Mouse (Mus musculus) neural tube, embryonic 15.5 days (tissue): ENCODE data around the gene Gga1. TPM values are rescaled to one million over a fixed set of nuclear protein-coding genes. Genes with fewer than 3 reads are reported as not detected.

ENCODE experiments used
- ATAC-seq: fragments of 200-750 bp; cut with Nextera tagmentation; 2 replicates; pipeline ENCODE4 v1.8.0; 2017; ENCODE audit warnings: mild to moderate bottlenecking, moderate TSS enrichment, moderate library complexity; ENCODE audit not compliant: low FRiP score
- H3K27ac ChIP-seq: fragments of 300-500 bp; sonication (generic); replicated peaks from 2 replicates; pipeline ENCODE4 v1.5.1; 2015; ENCODE audit warnings: mild to moderate bottlenecking, inconsistent platforms
- H3K27me3 ChIP-seq: fragments of 300-500 bp; sonication (generic); replicated peaks from 2 replicates; pipeline ENCODE4 v1.6.1; 2015; ENCODE audit warnings: inconsistent platforms
- H3K36me3 ChIP-seq: fragments of 300-500 bp; sonication (generic); 2 replicates; pipeline ENCODE4 v1.6.1; 2015; ENCODE audit warnings: inconsistent platforms
- H3K4me1 ChIP-seq: fragments of 300-500 bp; sonication (generic); 2 replicates; pipeline ENCODE4 v1.6.1; 2015; ENCODE audit warnings: inconsistent platforms
- H3K4me2 ChIP-seq: fragments of 300-500 bp; sonication (generic); 2 replicates; pipeline ENCODE4 v1.6.1; 2015; ENCODE audit warnings: inconsistent platforms, mild to moderate bottlenecking, moderate library complexity
- H3K4me3 ChIP-seq: fragments of 300-500 bp; sonication (generic); replicated peaks from 2 replicates; pipeline ENCODE4 v1.5.1; 2015; ENCODE audit warnings: mild to moderate bottlenecking, inconsistent platforms
- H3K9ac ChIP-seq: fragments of 300-500 bp; sonication (generic); replicated peaks from 2 replicates; pipeline ENCODE4 v1.6.1; 2015; ENCODE audit warnings: mild to moderate bottlenecking, inconsistent platforms
- H3K9me3 ChIP-seq: fragments of 300-500 bp; sonication (generic); replicated peaks from 2 replicates; pipeline ENCODE4 v1.6.1; 2016; ENCODE audit warnings: inconsistent platforms
- WGBS: fragments of 180-500 bp; shearing (Covaris S2); methylation state at CpG from one replicate; pipeline ENCODE4 v1.1.7; 2015; ENCODE audit warnings: mixed read lengths; 5-methylcytosine and 5-hydroxymethylcytosine counted together
- polyA plus RNA-seq: library from polyadenylated mRNA; unstranded; fragments of >200 nt; fragmentation: Nextera tagmentation; extraction: Ambion mirVana; gene quantifications from 2 replicates; pipeline ENCODE4 v1.2.1, GENCODE M21; 2015

Gga1 gene
- polyA plus RNA-seq, 1 experiment from 2014 or later = 42.6 TPM

DNA sequence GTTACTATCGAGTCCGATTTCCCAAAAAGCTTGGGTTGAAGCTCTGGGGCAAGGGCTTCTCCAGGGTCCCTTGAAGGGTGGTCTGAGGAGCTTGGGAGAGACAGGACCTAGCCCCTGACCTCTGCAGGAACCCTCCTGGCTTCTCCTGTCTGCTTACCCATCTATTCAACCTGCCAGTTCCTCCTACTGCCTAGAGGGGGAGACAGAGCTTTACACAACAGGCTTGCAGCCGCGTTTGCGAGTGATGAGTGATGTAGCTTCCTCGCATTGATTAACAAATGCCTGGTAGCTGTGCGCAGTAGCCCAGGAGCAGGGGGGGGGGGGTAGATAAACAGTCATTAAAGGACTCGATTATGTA lies 38.6 kb downstream of the Gga1 start:
- Histone ChIP-seq H3K27me3 (no peaks in the 10 kb centered on the region), H3K4me1 (peaks cover 49% of the 10 kb centered on the region), H3K27ac (peak overlapping the region; percentile 68), H3K9me3 (no peaks in the 10 kb centered on the region), H3K4me2 (peak overlapping the region; percentile 88), H3K4me3 (peak overlapping the region; percentile 78), H3K9ac (peak overlapping the region; percentile 80), H3K36me3 (peaks cover 23% of the 10 kb centered on the region)
- 6% methylated on average over 8 of the region's 8 CpGs for WGBS
- peak; percentile 19; the same call in 1 of the 2 replicates for ATAC-seq

DNA sequence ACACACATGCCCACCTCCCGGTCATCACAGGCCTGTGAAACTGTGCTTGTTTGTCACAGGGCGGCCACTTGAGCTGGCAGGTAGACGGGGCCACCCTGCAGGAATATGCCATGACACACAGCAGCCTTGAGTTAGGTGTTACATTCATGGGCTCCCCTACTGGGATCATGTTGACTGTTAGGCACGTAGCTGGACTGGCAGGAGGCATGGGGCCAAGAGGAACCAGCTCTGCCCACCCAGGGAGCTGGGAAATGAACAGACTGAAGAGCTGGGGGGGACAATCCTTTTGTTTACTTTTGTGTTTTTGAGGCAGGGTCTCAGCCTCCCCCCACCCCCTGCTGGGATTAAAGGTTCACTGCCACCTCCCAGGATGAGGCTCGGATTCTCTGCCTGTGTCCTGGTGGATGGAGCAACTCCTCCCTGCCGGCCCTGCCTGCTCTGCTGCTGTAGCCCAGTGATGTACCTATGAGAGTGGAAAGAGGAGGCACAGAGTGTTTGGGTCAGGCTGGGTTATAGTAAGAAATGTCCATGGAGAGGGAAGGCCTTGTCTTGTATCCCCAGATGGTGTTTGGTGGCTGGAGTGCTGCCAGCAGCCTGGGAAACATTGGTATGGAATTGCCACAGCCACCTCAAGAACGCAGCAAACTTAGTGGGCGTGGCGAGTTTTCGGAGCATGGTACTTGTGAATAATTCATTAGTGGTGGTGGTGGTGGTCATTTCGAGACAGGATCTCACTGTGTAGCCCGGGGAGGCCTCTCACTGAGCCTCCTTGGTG lies 39.2 kb downstream of the Gga1 start:
- Histone ChIP-seq H3K9me3 (no peaks in the 10 kb centered on the region), H3K36me3 (peaks cover 23% of the 10 kb centered on the region), H3K9ac (peak overlapping the region; percentile 80), H3K4me1 (peaks cover 49% of the 10 kb centered on the region), H3K4me3 (peak overlapping the region; percentile 78), H3K27ac (peak overlapping the region; percentile 68), H3K4me2 (peak overlapping the region; percentile 88), H3K27me3 (no peaks in the 10 kb centered on the region)
- 31% methylated on average over 12 of the region's 12 CpGs for WGBS
- ATAC-seq = no peak

DNA sequence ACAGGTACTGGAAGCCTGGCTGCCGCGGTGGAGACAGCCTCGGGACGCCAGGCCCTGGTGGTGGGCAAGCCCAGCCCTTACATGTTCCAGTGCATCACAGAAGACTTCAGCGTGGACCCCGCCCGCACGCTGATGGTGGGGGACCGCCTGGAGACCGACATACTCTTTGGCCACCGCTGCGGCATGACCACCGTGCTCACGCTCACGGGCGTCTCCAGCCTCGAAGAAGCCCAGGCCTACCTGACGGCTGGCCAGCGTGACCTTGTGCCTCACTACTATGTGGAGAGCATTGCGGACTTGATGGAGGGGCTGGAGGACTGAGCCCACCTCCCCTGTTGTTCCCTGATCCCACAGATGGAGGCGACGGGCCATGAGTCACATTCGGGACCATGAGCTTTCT lies 41.1 kb downstream of the Gga1 start:
- H3K27ac ChIP-seq = no peak overlapping the region
- peaks cover 23% of the 10 kb centered on the region for H3K36me3 ChIP-seq
- no peak overlapping the region for H3K4me2 ChIP-seq
- H3K4me3 ChIP-seq = no peak overlapping the region
- H3K4me1 ChIP-seq = peaks cover 42% of the 10 kb centered on the region
- WGBS = 94% methylated on average over 23 of the region's 23 CpGs
- no peak for ATAC-seq
- H3K9me3 ChIP-seq = no peaks in the 10 kb centered on the region
- no peaks in the 10 kb centered on the region for H3K27me3 ChIP-seq
- no peak overlapping the region for H3K9ac ChIP-seq

DNA sequence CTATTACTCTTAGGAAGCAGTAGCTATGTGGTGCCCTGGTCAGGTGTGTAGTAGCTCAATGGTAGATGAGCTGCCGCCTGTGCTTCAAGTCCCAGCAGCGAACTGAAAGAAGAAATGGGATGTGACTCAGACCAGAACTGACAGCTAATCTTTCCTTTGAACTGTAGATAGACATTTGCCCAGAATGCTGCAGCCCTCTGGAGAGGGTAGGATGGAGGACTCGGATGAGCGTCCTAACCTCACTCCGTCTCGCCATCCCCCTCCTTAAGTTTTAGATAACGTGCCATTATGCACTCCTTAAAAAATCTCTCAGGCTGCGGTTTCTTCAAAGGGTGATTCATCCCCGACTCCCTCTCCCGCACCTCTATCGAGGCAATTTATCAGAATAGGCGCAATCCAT lies 42.9 kb downstream of the Gga1 start:
- WGBS = 82% methylated on average over 12 of the region's 12 CpGs

DNA sequence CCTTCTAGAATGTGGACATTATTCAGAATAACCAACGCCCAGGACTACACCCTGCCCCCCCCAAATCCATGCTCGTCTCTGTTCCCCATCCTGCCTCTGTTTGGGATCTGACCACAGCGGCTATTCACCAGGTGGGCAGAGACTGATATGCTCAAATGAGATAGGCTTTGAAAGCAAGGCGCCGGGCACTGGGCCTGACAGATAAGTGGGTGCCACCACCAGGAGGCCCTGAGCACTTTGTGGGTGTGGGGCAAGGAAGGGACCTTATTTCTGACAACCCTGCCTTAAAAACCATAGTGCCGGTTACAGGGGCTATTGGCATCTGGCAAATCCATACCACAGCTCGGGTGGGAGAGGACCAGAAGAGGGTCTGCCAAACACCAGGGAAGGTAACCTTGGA lies 45.7 kb downstream of the Gga1 start:
- H3K4me2 ChIP-seq = no peak overlapping the region
- ATAC-seq = no peak
- peaks cover 32% of the 10 kb centered on the region for H3K4me1 ChIP-seq
- 0 out of 2 replicates have a peak, but pooled peaks cover 3% of the 10 kb centered on the region for H3K27me3 ChIP-seq
- no peak overlapping the region for H3K4me3 ChIP-seq
- H3K27ac ChIP-seq = no peak overlapping the region
- H3K36me3 ChIP-seq = peaks cover 17% of the 10 kb centered on the region
- no peaks in the 10 kb centered on the region for H3K9me3 ChIP-seq
- H3K9ac ChIP-seq = no peak overlapping the region
- WGBS = 89% methylated on average over 7 of the region's 7 CpGs

More for the DNA sequence above, 42.9 kb downstream of the Gga1 start:
- Histone ChIP-seq H3K9me3 (no peaks in the 10 kb centered on the region), H3K9ac (no peak overlapping the region), H3K36me3 (peaks cover 23% of the 10 kb centered on the region), H3K4me3 (no peak overlapping the region), H3K4me2 (no peak overlapping the region), H3K27ac (no peak overlapping the region), H3K27me3 (no peaks in the 10 kb centered on the region), H3K4me1 (peaks cover 34% of the 10 kb centered on the region)
- no peak for ATAC-seq

DNA sequence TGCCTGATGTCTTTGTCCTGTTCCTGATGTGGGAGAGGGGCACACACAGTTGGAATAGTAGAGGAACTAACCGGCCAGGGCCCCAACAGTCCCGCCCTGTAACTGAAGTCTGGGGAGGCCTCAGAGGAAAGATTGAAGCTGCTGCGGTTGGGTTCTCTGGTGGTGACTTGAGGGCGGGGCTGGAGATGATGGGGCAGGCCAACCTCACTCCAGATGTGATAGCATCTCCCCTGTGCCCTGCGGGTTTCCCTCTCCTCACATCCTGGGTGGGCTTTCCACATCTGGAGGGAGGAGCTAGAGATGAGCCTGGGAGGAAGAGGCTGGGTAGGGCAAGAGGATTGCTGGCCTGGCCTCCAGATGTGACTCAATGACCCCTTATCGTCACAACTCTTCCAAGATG lies 46.6 kb downstream of the Gga1 start:
- no peak overlapping the region for H3K27ac ChIP-seq
- H3K9ac ChIP-seq = no peak overlapping the region
- ATAC-seq = no peak
- 74% methylated on average over 6 of the region's 6 CpGs for WGBS
- H3K9me3 ChIP-seq = no peaks in the 10 kb centered on the region
- H3K4me1 ChIP-seq = peaks cover 34% of the 10 kb centered on the region
- H3K36me3 ChIP-seq = peaks cover 11% of the 10 kb centered on the region
- no peak overlapping the region for H3K4me3 ChIP-seq
- no peak overlapping the region for H3K4me2 ChIP-seq
- 0 out of 2 replicates have a peak, but pooled peaks cover 3% of the 10 kb centered on the region for H3K27me3 ChIP-seq

DNA sequence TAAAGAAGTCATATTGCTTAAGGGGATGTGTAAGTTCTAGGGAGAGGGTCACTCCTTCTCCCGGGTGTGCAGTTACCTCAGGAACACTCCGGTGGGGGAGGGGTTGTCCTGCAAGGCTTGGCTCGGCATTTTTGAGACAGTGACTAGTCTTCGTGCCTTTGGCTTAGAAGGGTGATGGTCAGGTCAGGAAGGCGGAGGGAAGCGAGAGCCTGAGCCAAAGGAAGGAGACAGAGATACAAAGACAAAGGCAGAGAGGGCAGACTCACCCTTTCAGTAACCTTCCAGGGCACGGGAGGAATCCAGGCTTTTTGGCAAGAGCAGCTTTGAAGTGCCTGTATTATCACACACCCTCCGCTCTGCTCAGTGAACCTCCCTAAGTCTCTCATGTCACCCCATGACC lies 48.1 kb downstream of the Gga1 start:
- 38% methylated on average over 8 of the region's 8 CpGs for WGBS
- no peaks in the 10 kb centered on the region for H3K36me3 ChIP-seq
- H3K4me2 ChIP-seq = no peak overlapping the region
- peak overlapping the region; percentile 76 for H3K27ac ChIP-seq
- no peaks in the 10 kb centered on the region for H3K9me3 ChIP-seq
- no peak overlapping the region for H3K9ac ChIP-seq
- ATAC-seq = no peak
- peaks cover 34% of the 10 kb centered on the region for H3K4me1 ChIP-seq
- H3K27me3 ChIP-seq = 0 out of 2 replicates have a peak, but pooled peaks cover 3% of the 10 kb centered on the region
- H3K4me3 ChIP-seq = no peak overlapping the region

DNA sequence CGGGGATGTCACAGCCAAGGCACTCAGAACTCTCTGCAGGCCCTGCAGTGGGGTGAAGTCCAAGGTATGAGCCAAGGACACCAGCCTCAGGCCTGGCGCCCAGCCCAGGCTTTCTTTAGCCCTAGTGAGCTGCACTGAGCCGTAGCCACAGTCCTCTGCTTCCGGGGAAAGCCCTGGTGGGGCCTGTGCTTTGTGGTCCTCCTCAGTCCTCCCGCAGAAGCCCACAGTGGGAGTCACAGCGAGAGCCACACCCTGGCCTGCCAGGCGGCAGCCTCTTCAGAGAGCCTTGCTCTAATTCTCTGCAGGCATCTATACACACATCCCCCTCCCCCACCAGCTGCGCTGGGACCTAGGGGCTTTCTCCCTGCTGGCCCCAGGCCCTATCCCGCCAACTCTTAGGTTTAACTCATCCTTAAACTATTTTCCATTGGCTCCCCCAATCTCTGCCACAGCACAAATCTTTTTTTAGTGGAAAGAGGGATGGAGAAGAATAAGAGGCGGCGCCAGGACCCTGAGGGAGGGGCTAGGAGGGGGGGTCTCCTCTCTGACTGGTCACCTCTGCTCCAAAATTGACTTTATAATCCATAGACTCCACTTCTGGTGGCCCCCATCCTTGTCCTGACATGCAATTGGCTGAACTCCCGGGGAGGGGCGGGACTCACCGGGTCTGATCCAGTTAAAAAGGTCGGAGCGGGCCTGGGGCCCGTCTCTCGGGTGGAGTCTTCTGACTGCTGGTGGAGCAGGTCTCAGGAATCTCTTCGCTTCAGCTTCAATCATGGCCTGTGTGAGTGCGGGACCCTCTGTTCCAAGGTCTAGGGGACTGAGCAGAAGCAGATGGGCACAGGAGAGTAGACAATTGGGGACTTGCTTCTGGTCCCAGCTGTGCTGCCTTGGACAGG lies 49.3 kb downstream of the Gga1 start, which contains the start of gene Lgals1:
Gene Lgals1, plus strand, starts transcription at position 705 of the 899 bp plus-strand sequence.
- Histone ChIP-seq H3K4me2 (peak within 1 kb of the TSS; percentile 67), H3K27ac (peak within 1 kb of the TSS; percentile 76), H3K36me3 (no peaks in the 10 kb centered on the region), H3K27me3 (0 out of 2 replicates have a peak, but pooled peaks cover 3% of the 10 kb centered on the region), H3K9me3 (no peaks in the 10 kb centered on the region), H3K4me3 (peak within 1 kb of the TSS; percentile 32), H3K9ac (no peak within 1 kb of the TSS), H3K4me1 (peaks cover 34% of the 10 kb centered on the region)
- peak; percentile 56 for ATAC-seq
- whole genome bisulfite sequencing = 8% methylated on average over 20 of the region's 20 CpGs

DNA sequence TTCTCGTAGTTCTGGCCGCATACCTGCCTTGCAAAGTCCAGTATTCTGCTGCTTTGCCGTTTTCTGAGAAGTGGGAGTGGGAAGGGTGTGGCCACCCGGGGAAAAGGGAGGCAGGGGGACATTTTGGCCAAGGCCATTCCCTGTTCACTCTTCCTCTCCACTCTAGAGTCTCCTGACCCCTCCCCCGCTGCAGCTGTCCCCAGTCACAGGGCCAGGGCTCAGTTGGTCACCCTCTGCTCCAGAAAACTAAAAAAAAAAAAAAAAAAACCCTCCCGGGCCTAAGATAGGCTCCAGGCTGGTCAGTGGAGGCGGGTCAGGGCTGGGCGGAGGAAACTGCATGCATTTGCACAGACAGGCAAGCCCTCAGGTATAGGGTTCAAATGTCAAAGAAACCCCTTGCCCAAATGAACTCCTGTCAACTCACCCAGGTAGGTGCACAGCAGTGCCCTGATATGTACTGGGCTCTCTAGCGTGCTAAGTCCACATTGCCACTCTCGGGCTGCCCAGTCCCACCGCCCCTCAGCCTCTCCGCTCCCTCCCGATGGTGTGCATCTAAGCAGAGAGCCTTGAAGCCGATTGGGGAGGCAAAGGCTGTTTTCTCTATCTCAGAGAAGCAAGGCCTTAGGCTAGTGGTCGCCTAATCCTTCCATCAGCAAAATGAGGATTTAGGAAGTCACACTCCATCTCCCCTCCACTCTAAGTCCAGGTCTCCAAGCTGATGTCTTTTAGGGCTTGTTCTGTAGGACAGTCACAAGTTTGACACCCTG lies 50.2 kb downstream of the Gga1 start:
- H3K27ac ChIP-seq = peak overlapping the region; percentile 64
- no peak for ATAC-seq

DNA sequence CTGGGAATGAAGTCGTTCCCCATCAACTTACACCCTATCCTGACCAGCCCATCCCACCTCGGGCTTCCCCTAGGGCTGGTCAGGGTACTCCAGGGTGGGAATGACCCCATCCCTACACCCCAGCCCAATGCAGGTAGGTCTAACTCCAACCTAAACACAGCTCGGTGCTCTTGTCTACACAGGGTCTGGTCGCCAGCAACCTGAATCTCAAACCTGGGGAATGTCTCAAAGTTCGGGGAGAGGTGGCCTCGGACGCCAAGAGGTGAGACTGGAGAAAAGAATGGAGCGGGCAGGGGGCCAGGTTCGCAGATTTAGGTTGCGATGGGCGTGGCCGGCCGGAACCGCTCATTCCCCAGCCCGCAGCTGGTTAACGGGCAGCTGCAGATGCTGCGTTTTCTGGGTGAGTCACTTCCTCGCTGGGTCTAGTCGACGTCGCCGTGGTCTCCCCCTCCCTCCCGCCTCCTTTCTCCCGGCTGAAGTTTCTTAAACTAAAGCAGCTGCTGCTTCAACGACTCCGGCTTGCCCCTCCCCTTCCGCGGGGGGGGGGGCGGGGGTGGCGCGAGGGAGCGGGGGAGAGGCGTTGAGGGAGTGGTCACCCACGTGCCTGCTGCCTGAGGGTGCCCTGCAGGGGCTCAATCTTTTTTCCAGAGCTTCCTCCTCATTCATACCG lies 50.9 kb downstream of the Gga1 start:
- H3K4me3 ChIP-seq = peak overlapping the region; percentile 32
- H3K4me1 ChIP-seq = peaks cover 34% of the 10 kb centered on the region
- H3K9me3 ChIP-seq = no peaks in the 10 kb centered on the region
- no peak overlapping the region; the same call in 1 of the 2 replicates for H3K27ac ChIP-seq
- H3K9ac ChIP-seq = peak overlapping the region; percentile 24; the same call in 1 of the 2 replicates
- peak overlapping the region; percentile 67 for H3K4me2 ChIP-seq
- no peaks in the 10 kb centered on the region for H3K36me3 ChIP-seq
- ATAC-seq = no peak
- H3K27me3 ChIP-seq = 0 out of 2 replicates have a peak, but pooled peaks cover 3% of the 10 kb centered on the region
- WGBS = under 1% methylated on average over 31 of the region's 35 CpGs

More for the DNA sequence above, 50.2 kb downstream of the Gga1 start:
- 26% methylated on average over 15 of the region's 15 CpGs for WGBS
- Histone ChIP-seq H3K27me3 (0 out of 2 replicates have a peak, but pooled peaks cover 3% of the 10 kb centered on the region), H3K9ac (no peak overlapping the region), H3K4me1 (peaks cover 34% of the 10 kb centered on the region), H3K36me3 (no peaks in the 10 kb centered on the region), H3K4me2 (peak overlapping the region; percentile 67), H3K4me3 (peak overlapping the region; percentile 32), H3K9me3 (no peaks in the 10 kb centered on the region)
